Mouse (Mus musculus) ES-Bruce4 (cell line): Measurements from ENCODE around the gene Phactr1.

Experiments
- CTCF ChIP-seq: IDR thresholded peaks from one replicate; pipeline ENCODE4 v1.8.1; 2011; ENCODE audit warnings: low read depth, low read length
- EP300 ChIP-seq: IDR thresholded peaks from 2 replicates; pipeline ENCODE4 v1.6.1; 2011; ENCODE audit warnings: low read depth, low read length; ENCODE audit not compliant: insufficient read depth

DNA sequence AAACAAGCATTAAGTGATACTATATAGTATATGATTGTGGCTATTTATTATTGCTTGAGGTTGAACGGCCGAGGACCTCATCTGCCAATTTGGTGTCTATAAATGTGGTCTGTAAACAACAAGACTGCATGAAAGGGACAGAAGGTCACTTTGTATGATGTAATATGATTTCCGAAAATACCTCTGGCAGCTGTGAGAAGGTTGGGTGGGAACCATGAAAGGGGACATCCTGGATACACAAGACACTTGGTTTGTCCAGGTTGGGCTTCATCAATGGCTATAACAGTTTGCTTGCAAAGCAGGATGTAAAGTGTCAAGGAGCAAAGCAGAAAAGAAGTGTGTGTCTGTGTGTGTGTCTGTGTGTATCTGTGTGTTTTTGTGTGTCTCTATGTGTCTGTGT, 329.2 kb downstream of the Phactr1 start:
- no peak for TF ChIP-seq CTCF
- TF ChIP-seq EP300 = no peak
